Mouse (Mus musculus) urinary bladder, adult 18-20 months (tissue): Measurements from ENCODE around the gene Smim22.
A peak's percentile ranks its signal among the peaks of the same experiment; 100 is the strongest.

Source experiments
- DNase-seq, 2 experiments: peaks; one replicate each; pipeline ENCODE4 v3.0.0; 2022; ENCODE audit warnings: low spot score in 2 of 2, mixed read lengths in 2 of 2

Gene Smim22

DNA sequence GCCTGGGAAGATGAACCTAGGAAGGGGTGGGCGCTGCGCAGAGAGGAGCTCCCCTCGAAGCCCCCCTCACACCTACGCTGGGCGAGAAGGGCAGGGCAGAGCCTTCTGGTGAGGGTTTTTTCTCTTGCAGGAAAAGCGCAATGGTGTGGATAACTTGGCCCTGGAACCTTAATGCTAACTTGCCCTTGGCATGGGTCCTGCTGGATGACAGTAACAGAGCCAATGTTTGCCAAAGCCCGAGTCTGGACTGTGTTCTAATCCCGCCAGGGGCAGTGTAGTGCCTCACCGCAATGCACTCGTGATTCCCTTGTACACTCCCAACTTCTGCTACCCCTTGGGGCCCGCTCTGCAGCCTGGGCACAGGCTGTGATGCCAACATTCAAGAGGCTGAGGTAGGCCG is 988 bp downstream of the Smim22 start:
- DNase-seq: no peak

DNA sequence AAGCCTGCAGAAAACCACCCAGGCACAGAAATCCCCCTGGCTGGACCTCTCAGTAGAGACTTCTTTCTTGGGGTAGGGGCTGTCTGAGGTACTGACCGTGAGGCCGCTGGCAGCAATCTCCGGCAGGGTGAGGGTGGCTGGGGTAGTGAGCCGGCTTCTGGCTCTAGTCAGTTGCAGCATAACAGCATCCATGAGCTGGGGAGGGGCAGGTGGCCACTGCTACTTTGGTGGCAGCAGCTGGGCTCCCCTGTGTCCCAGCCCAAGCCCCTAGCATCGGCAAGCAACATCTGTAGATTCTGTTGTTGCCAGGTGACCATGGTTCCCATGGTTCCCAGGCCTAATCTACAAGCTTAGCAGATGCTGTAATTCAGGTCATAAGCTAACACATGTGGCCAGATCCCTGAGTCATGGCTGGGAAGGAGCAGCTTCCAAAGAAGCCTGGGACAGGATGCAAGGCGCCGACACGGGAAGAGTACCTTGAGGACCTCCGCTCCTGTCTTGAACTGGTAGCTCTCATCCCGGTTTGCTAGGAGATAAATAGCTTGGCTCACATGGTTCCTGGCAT is 3.4 kb downstream of the Smim22 start:
- DNase-seq: no peak

DNA sequence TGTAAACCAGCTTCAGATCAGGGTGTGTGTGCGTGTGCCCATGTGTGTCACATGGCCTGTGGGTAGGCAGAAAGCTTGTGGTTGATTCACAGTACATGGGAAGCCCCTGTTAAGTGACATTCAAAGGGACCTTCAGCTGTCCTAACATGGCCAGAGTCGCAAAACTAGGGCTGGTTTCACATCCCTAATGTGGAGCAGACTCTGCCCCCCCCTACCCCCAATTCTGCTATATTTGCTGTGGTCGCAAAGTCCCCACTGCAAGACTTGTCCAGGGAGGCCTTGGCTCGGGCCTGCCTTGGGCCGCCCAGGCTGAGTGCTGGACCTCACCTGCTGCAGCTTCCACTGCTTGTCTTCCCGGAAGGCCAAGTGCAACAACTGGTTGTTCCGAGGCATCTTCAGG is 4.2 kb downstream of the Smim22 start:
- DNase-seq: no peak

DNA sequence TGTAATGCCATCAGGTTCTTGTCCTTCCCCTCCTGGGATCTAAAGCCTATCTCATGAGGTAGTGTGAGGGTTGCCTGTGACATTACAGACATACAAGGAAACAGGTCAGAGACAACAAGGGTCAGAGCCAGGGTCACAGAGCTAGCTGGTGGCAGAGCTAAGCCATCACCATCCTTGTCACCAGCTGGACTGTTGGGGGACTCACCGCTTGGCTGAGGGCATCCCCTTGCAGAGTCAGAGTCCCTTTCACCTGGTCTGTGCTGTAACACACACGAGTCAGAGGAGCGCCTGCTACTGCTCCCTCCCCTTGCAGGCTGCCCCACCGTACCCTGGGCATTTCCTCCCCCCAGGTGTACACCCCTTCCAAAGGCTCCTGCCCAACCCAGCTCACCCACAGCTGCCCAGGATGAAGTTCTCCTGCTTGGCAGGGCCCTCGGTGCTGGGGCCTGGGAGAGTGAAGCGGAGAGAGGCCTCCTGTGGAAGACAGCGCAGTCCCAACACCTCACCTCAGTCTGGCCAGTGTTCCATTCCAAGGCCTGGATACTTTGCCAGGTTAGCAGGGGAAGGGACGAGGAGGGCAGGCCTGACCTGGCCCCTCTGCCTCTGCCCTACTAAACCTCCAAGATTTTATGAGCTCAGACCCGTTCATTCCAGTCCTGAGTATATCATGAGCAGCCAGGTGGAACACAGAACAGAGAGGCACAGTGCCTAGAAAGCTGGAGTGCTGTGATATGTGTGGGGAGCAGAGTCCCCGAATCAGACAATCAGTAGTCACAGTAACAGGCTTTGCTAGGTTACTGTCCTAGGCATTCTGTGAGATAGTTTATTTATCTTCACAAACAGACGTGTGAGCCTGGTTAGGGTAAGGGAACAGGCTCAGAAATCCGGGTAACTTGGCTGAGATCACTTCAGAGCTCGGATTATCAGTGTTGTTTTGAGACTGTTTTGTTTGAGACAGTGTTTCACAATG is 5.2 kb downstream of the Smim22 start:
- DNase-seq: peak in 1 of 2 experiments; percentile 22

DNA sequence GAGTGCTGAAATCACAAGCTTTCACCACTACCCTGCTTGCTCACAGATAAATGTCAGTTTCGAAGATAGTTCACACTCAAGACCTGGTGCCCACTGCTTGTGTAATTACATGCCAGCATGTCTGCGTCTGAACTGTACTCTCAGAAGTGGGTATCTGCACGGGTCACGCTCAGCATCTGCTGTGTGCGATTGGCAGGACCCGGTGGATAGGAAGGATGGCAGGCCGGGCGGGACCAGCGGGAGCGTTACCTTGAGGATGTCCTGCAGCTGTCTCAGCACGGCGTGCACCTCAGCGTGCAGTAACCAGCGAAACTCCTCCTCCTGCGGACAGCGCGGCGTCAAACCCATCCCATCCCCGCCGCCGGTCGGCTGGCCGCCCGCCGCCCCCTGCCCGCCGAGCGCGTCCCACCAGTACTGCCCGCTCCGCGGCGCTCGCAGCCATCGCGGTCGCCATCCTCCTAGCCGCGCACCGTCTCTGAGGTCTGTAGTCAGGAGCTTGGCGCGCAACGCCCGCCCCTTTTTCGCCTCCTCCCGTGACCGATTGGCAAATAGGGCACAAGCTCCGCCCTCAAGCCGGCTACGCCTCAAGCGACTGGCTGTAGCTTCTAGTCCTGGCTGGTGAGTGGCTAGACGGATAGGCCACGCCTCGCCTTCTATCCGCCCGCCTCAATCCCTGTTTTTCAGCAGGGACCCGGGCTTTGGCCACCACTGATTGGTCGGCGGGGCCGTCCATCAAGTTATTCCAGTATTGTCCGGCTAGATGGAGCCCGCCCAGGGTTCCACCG is 6.2 kb downstream of the Smim22 start, which contains the start of gene Rogdi:
Gene Rogdi (minus strand): TSS at position 500 of the 785 bp plus-strand sequence.
- peak; percentile 91 to 97 for DNase-seq

DNA sequence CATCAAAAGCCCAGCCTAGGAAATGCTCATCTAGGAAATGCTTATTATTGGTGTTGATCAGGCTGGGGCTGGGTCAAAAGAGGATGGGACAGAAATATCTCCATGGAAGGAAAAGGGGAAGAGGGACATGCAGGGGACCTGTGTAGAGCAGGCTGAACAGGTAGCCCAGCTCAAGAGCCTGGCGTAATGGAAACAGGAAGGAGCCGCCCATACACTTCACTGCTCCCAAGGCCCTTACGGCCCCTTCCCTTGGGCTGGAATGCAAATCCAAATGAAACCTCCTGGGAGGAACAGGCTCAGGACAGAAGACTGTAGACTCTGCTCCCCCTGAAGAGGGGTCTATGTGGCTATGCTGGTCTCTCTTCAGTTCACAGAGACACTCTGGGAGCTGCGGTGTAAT is 7.5 kb downstream of the Smim22 start:
- DNase-seq: no peak

DNA sequence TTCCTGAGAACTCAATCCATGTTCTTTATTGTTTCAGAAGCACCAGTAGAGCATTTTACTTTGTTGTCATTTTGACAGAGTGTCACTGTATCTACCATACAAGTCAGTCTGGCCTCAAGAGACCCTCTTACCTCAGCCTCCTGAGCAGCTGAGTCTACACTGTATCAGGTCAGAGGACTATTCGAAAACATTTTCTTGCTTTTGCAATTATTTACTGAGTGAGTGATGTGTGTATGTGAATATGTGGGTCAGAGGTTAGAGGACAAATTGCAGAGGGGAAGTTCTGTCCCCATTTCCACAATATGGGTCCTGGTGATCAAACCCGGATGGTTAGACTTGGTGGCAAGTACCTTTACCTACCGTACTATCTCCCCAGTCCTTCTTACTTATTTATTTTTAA is 16.9 kb downstream of the Smim22 start:
- DNase-seq: no peak

DNA sequence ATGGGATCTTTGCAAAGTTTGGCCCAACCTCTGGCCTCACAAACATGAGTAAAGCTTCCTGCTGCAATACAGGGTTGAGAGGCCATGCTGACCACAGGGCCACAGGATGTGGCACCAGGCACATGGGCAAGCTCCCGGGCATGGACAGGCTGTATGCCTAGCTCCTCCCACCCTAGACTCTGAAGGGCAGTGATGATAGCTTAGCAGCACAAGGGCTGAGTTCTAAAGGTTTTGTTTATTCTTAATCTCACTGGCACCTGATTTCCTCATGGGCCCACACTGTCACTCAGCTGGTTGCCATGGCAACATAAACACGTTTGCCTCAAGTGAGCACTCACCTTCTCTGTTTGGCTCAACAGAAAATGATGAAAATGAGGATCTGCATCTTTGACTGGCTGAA is 22.8 kb downstream of the Smim22 start:
- DNase-seq: no peak

DNA sequence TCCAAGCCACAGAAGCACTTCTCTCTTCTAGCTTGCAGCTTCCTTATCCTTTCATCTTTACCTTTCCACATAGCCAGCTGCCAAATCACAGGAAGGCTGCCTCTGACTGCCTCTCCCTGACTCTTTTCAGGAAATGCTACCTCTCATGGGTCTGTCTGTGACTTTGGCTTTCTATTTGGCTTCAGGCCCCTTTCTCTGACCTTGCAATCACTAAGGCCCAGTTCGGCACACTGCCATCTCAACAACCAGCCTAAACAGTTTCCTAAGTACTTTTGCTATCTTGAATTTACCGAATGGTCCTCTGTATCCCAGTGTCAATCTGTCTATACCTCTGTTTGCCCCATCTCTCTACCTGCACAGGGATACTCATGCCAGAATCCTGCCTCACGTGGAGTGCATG is 28.5 kb downstream of the Smim22 start:
- no peak for DNase-seq

DNA sequence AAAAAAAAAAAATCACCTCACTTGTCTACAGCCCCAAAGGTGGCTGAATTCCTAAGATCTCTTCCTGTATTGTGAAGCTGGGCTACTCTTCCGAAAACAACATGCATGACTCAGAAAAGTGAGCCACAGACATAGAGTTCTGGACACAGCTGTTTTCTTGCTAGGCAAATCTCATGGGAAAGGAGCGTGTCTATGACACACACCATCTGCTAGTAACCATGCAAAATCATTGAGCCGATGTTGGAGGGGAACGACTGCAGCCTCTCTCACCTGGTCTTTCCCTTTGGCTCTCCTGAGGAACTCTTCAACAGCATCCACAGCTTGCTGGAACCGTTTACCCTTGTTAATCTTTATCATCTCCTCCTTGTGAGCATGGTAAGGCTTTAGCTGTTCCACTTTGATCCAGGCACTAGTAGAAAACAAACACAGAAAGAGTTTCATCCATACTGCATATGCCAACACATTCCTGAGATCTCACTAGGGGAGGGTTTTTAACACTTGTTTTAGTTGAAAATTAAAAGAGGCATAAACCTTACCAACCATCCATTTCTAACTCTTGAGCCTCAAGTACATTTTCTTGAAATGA is 29.7 kb downstream of the Smim22 start:
- DNase-seq: peak in 1 of 2 experiments; percentile 9

DNA sequence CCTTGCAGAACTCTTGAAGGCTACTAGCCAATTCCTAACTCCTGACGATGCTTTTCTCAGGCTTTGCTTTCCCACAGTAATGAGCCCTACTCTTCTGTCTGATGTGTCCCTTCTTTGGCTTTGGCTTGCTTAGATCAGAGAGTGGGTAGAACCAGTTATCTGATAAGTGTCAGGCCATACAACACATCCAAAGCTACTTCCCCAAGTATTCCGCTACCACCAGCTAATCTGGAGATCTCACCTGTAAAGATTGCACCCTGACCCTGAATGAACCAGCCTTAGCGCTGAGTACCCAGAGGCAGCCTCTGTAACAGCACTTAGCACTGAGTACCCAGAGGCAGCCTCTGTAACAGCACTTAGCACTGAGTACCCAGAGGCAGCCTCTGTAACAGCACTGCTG is 38.2 kb downstream of the Smim22 start:
- no peak for DNase-seq

DNA sequence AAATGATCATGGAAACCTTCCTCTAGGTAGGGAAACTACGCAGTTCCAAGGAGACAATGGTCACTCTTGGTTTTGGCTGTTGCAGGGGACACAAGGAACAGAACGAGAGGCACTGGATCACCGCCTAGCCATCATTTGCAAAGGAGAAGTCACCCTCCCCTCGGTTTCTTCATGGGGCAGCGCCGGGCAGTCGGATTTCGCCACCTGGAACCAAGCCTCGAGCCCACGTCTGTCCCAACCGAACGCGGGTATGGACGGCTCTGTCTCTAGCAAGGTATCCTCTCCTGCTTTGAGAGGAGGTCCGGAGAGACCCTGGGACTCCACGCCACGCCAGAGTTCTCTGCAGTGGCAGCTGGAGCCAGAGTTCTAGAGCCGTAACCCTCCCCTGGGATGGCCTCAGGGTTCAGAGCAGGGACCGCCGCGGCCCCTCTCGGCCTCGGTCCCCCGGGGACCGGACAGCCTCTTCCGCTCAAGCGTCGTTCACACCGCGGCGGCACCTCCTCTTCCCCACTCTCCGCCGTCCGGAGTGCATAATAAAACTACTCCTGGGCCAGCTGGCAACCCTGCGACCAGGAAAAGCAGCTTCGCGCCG is 42.2 kb downstream of the Smim22 start:
- no peak for DNase-seq

DNA sequence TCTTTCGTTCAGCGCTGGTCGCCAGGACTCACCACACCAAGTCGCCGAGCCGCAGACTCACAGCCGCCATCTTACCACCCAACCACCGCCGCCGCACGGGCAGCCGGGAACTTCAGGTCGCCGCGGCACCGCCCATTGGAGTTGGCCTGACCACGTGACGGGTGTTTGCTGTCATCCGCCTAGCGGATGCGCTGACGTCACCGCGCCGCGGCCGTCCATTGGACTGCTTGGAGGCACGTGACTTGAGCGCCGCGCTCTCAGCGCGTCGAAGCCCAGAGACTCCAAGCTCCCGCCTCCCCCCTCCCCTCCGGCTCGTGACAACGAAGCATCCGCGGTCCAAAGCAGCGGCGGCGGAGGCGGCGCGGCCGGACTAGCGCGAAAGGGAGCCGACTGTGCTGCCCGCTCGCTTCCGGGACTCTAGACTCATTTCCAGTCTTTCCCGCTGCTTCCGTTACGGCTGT is 42.7 kb downstream of the Smim22 start, which contains the start of the genes Glyr1 and Ubn1:
Gene Glyr1 (minus strand): TSS at position 90 of the 461 bp plus-strand sequence.
Gene Ubn1 (plus strand): TSS at position 284 of the 461 bp plus-strand sequence.
- DNase-seq: peak; percentile 94 to 99

DNA sequence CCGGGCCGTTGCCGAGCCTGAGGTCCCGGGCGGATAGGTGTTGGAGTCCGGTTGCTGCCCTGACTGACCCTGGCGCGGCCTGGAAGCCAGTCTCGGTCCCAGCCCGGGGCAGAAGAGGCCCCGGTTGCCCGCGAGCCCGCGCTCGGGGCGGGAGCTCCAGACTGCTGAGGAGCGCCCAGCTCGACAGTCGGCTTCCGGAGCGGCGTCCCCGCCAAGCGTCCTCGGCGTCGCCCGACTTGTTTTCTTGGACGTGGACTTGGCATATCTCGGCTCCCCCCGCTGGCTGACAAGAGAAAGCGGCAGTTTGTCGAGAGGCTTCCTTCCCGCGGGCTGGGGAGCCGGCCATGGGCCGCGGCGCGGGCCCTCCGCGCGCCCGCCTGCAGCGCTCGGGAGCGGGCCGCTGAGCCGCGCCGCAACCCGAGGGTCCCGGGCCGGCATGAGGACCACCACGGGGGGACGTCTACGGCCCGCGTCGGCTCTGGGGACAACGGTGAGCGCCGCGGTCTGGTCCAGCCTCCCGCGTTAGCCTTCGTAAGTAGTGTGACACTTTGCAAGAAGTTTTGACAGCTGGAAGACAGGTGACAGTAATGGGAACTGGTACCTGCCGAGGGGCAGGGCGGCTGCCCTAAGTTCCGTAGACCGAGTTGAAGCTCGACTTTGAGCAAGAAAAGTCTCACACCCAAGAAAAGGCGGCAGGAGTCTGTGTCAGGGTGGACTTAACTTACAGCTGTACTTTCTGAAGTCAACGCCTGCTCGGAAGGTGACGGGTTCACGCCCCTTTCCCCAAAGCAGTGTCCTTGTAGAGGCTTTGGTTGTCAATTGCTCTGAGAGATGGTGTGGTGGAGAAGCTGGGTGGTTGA is 43.4 kb downstream of the Smim22 start:
- DNase-seq: peak; percentile 32 to 75
